Mouse (Mus musculus): ENCODE measurements at regions not wholly inside any gene's neighbourhood (a gene's known extent, or its start where the extent isn't known, plus 50 kb on each side); places are given as distances from the start of the nearest gene placed in this dataset.
"Not testable (repeated sequence)": the region's sequence is repeated elsewhere in the genome, so short reads cannot be mapped to it uniquely, and the experiment has no call there.

GRCm38 (mm10) chr6:70151098-70151838 is 640.8 kb downstream of the Rpia start:
- not testable (repeated sequence) for TF ChIP-seq POLR2A (IDR thresholded peaks at IDR 0.05; ENCODE audit: borderline replicate concordance, extremely low read depth, low read depth, low read length); CTCF (IDR thresholded peaks at IDR 0.05; ENCODE audit: insufficient read depth, low read length)
